Mouse (Mus musculus) olfactory bulb, adult 2 months (tissue): ENCODE results near the gene Nos1ap.

ENCODE experiments used
- CTCF ChIP-seq: fragments of 200-500 bp; IDR thresholded peaks from 2 replicates; pipeline ENCODE4 v1.5.1; 2012; ENCODE audit warnings: low read depth, mild to moderate bottlenecking, low read length, moderate library complexity; ENCODE audit not compliant: insufficient read depth
- POLR2A ChIP-seq: fragments of 200-500 bp; IDR thresholded peaks from 2 replicates; pipeline ENCODE4 v1.6.1; 2012; ENCODE audit warnings: mild to moderate bottlenecking, low read depth, low read length, moderate library complexity; ENCODE audit not compliant: insufficient read depth

GRCm38 (mm10) chr1:170418131-170418530 lies 171.5 kb downstream of the Nos1ap start:
- TF ChIP-seq CTCF (no peak), POLR2A (no peak)
